Mouse (Mus musculus): ENCODE measurements around the gene Aph1a. TPM values are rescaled to one million over a fixed set of nuclear protein-coding genes. Genes with fewer than 3 reads are reported as not detected.

Aph1a gene
- total and polyA plus RNA-seq, 3 experiments: 110 to 170 TPM; not detected in 1

- Histone ChIP-seq H3K27ac (ENCODE audit: control insufficient read depth, low read depth, low read length) (peak overlapping the region; percentile 38), H3K36me3 (ENCODE audit: control insufficient read depth in 1 of 2, insufficient read depth in 2 of 2, low read length in 2 of 2) (peaks cover 0 to 2% of the 10 kb centered on the region in 2 experiments; a peak in 2 of 4 replicates), H3K4me1 (ENCODE audit: control insufficient read depth in 1 of 2, insufficient read depth in 2 of 2, low read length in 2 of 2) (peaks cover 5 to 13% of the 10 kb centered on the region in 2 experiments; a peak in 3 of 4 replicates), H3K9me3 (replicated peaks; ENCODE audit: insufficient read depth, low read length) (no peaks in the 10 kb centered on the region), H3K9ac (ENCODE audit: control insufficient read depth, low read depth, low read length, poor library complexity, severe bottlenecking) (peak overlapping the region; percentile 60), H3K4me3 (ENCODE audit: control insufficient read depth in 1 of 2, insufficient read depth in 1 of 2, low read depth in 2 of 2, low read length in 2 of 2) (peak overlapping the region; percentile 52 to 53), H3K79me2 (ENCODE audit: control insufficient read depth, insufficient read depth, low read length, poor library complexity) (no peaks in the 10 kb centered on the region; the same call in none of the 2 replicates), H3K27me3 (ENCODE audit: control insufficient read depth in 1 of 2, insufficient read depth in 2 of 2, low read length in 2 of 2) (no peaks in the 10 kb centered on the region)
- peak; percentile 92 for DNase-seq (ENCODE audit: low read depth, low spot score)
- TF ChIP-seq EP300 (IDR thresholded peaks at IDR 0.05; ENCODE audit: low read depth in 1 of 2, low read length in 2 of 2) (no peak), ZNF384 (IDR thresholded peaks at IDR 0.05; ENCODE audit: low read depth, low read length) (no peak), CTCF (IDR thresholded peaks at IDR 0.05 in 2 of 3, conservative IDR thresholded peaks at IDR 0.05 in 1 of 3; ENCODE audit: control insufficient read depth in 1 of 3, insufficient read depth in 1 of 3, low read depth in 2 of 3, low read length in 3 of 3, poor library complexity in 1 of 3, severe bottlenecking in 1 of 3) (peak; percentile 67 to 96 (median 88)), ZMIZ1 (IDR thresholded peaks at IDR 0.05; ENCODE audit: low read depth, low read length) (no peak), USF1 (IDR thresholded peaks at IDR 0.05; ENCODE audit: low read depth, low read length) (peak; percentile 28; the same call in 1 of the 2 replicates), ZC3H11A (IDR thresholded peaks at IDR 0.05; ENCODE audit: low read depth, low read length) (peak; percentile 84), MYC (IDR thresholded peaks at IDR 0.05; ENCODE audit: low read depth, low read length) (no peak), CHD2 (IDR thresholded peaks at IDR 0.05; ENCODE audit: low read length) (no peak), CHD1 (IDR thresholded peaks at IDR 0.05; ENCODE audit: low read depth, low read length) (no peak), RAD21 (IDR thresholded peaks at IDR 0.05; ENCODE audit: low read depth, low read length) (peak; percentile 76), TCF12 (IDR thresholded peaks at IDR 0.05; ENCODE audit: low read depth, low read length) (peak; percentile 21; the same call in 1 of the 2 replicates), POLR2A (IDR thresholded peaks at IDR 0.05; ENCODE audit: control insufficient read depth in 1 of 2, insufficient read depth in 1 of 2, low read depth in 1 of 2, low read length in 2 of 2, poor library complexity in 1 of 2) (no peak), POLR2AphosphoS2 (IDR thresholded peaks at IDR 0.05; ENCODE audit: low read length) (no peak), HCFC1 (IDR thresholded peaks at IDR 0.05; ENCODE audit: low read depth, low read length) (peak; percentile 45; the same call in 1 of the 2 replicates), E2F4 (IDR thresholded peaks at IDR 0.05; ENCODE audit: borderline replicate concordance, low read depth, low read length) (no peak), MAX (IDR thresholded peaks at IDR 0.05; ENCODE audit: low read length) (no peak), TBP (IDR thresholded peaks at IDR 0.05; ENCODE audit: low read depth, low read length) (no peak), MYB (IDR thresholded peaks at IDR 0.05; ENCODE audit: low read depth, low read length) (no peak), UBTF (IDR thresholded peaks at IDR 0.05; ENCODE audit: borderline replicate concordance, insufficient read depth, low read depth, low read length) (no peak), ELF1 (IDR thresholded peaks at IDR 0.05; ENCODE audit: low read depth, low read length) (no peak), MAZ (IDR thresholded peaks at IDR 0.05; ENCODE audit: low read depth, low read length) (no peak), POLR2AphosphoS5 (IDR thresholded peaks at IDR 0.05; ENCODE audit: borderline replicate concordance, low read depth, low read length) (no peak), GATA1 (IDR thresholded peaks at IDR 0.05; ENCODE audit: low read depth, low read length) (no peak), SIN3A (IDR thresholded peaks at IDR 0.05; ENCODE audit: low read length) (peak; percentile 68; the same call in 1 of the 2 replicates), ZKSCAN1 (IDR thresholded peaks at IDR 0.05; ENCODE audit: low read depth, low read length) (no peak), NELFE (IDR thresholded peaks at IDR 0.05; ENCODE audit: low read depth, low read length) (no peak), TAL1 (IDR thresholded peaks at IDR 0.05; ENCODE audit: low read length) (no peak), MXI1 (IDR thresholded peaks at IDR 0.05; ENCODE audit: low read depth, low read length) (no peak), NRF1 (IDR thresholded peaks at IDR 0.05; ENCODE audit: insufficient read depth, low read depth, low read length, poor library complexity, severe bottlenecking) (0 out of 2 replicates have a peak, but pooled peaks have one; percentile 10), ETS1 (IDR thresholded peaks at IDR 0.05; ENCODE audit: low read depth, low read length) (0 out of 2 replicates have a peak, but pooled peaks have one; percentile 21), USF2 (IDR thresholded peaks at IDR 0.05; ENCODE audit: borderline replicate concordance in 1 of 2, insufficient read depth in 1 of 2, low read depth in 1 of 2, low read length in 2 of 2) (no peak), RCOR1 (IDR thresholded peaks at IDR 0.05; ENCODE audit: low read depth, low read length) (peak; percentile 39; the same call in 1 of the 2 replicates), KAT2A (conservative IDR thresholded peaks at IDR 0.05; ENCODE audit: low read depth, low read length) (no peak), MAFK (IDR thresholded peaks at IDR 0.05; ENCODE audit: borderline replicate concordance, low read depth, low read length) (no peak), SMC3 (IDR thresholded peaks at IDR 0.05; ENCODE audit: low read depth, low read length) (peak; percentile 88), BHLHE40 (IDR thresholded peaks at IDR 0.05; ENCODE audit: borderline replicate concordance, low read depth, low read length) (peak; percentile 83), GABPA (IDR thresholded peaks at IDR 0.05; ENCODE audit: low read depth, low read length) (0 out of 2 replicates have a peak, but pooled peaks have one; percentile 22)
Observed at GRCm38 (mm10) chr3:95882816-95883425, 10.8 kb upstream of the Aph1a start.
